Mouse (Mus musculus): ENCODE measurements around the gene Chrne. TPM values are rescaled to one million over a fixed set of nuclear protein-coding genes. Genes with fewer than 3 reads are reported as not detected.

Chrne gene
- polyA plus RNA-seq, 1 experiment from 2014 or later: not detected

DNA sequence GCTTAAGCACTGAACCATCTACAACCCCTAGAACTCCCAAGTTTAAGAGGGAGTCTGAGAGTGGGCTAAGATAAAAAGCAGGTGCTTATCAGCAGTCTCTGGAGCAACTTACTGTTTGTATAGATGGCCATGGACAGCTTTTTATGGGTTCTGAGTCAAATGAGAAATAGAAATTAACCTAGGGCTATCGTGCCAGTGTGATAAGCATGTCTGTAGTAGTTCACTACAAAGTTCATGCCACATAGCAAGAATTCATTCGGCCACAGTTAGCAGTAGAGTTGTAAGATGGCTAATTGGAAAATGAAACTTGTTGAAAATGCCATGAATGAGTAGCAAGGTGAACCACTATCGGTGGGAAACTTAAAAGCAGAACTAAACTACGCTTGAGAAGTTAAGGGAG, 29.5 kb upstream of the Chrne start:
- H3K4me3 ChIP-seq (ENCODE audit: low read depth, low read length): peak overlapping the region; percentile 70
- H3K27ac ChIP-seq (ENCODE audit: low read length): no peak overlapping the region
- ATAC-seq: no peak
- H3K36me3 ChIP-seq (ENCODE audit: insufficient read depth, low read length): peaks cover 42% of the 10 kb centered on the region
- H3K4me2 ChIP-seq (replicated peaks; ENCODE audit: low read depth, low read length): peak overlapping the region; percentile 96
- H3K4me1 ChIP-seq (ENCODE audit: insufficient read depth, low read depth, low read length): peaks cover 25% of the 10 kb centered on the region; the same call in 1 of the 2 replicates
- no peak for DNase-seq (ENCODE audit: low spot score)
- no peaks in the 10 kb centered on the region for H3K9me3 ChIP-seq (ENCODE audit: low read length)
- no peaks in the 10 kb centered on the region for H3K27me3 ChIP-seq (replicated peaks; ENCODE audit: insufficient read depth, low read length)
- 70% methylated on average over 4 of the region's 4 CpGs for WGBS
- peak overlapping the region; percentile 92; the same call in 1 of the 2 replicates for H3K9ac ChIP-seq (replicated peaks; ENCODE audit: low read depth)
- no peak for TF ChIP-seq EP300 (IDR thresholded peaks at IDR 0.05)
- no peak for TF ChIP-seq CTCF (IDR thresholded peaks at IDR 0.05)

DNA sequence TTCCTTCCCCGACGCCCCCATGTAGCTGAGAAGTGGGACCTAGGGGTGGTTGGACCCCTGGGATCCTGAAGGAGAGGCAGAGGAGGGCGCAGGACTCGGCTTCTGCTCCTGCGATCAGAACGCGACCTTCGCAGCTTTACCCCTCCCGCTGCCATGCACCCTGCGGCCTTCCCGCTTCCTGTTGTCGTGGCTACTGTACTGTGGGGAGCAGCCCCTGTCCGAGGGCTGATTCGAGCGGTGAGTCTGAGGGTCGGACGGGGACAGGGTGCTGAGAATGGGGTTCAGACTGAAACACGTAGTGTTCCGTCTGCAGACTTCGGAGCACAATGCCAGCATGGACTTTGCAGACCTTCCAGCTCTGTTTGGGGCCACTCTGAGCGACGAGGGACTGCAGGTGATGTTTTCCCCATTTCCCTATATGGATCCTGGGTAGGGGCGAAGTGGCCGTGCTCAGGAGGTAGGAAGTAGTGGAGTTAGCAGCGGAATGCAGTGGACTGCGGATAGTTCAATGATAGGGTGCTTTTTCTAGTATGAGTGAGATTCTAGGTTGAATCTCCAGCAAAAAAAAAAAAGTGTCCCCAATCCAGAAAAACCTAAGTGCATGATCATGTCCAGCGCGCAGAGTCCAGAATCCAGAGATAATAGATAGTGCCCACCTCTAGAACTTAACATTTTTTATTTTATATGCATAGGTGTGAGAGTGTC, 28.9 kb upstream of the Chrne start:
- H3K4me1 ChIP-seq (ENCODE audit: insufficient read depth, low read depth, low read length): peaks cover 25% of the 10 kb centered on the region; the same call in 1 of the 2 replicates
- DNase-seq (ENCODE audit: low spot score): peak; percentile 23

DNA sequence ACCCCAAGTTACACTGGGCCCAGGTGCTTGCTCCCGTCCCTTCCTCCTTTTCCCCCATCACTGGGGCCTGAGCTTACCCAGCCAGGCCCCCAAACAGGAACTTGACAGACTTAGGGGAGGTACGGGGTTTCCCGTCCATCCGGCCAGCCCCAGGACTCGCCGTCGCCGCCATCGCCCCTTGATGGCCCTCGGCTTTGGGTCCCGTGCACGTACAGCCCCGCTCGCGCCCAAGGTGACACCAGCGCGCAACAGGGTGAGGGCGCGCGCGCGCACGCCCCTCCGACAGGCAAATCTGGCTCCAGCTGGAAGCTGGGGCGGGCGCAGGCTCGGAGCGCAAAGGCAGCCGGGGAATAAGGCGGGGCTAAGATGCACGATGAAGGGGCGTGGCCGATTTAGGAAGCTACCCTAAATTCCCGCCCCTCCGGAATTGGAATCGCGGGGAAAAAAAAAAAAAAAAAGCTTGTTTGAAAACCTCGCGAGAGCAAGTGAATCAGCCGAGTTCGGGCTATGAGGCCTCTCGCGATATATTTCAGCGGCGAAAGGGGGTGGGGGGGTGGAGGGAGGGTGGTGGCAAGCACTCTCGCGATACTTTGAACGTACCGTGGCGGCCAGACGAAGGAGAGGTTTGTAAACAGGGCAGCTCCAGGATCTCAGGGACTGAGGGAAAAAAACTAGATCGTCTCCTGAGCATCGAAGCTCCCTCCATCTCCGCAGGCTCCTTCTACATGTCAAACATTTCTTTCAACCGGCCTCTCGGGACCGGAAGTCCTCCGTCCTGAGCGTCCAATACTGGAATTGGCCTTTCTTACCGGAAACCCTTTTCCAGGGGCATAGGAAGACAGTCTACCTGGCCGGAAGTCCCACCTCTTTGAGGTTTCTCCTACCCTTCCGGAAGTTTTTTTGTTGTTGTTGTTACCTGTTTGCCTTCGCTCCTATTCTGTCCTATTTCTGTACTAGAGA, 28.0 kb upstream of the Chrne start, which contains the start of the genes Rnf167 and Slc25a11:
Rnf167 (plus strand) TSS at position 545 of the 960 bp plus-strand sequence.
Slc25a11 (minus strand) TSS at position 789 of the 960 bp plus-strand sequence.
- Histone ChIP-seq H3K27me3 (replicated peaks; ENCODE audit: insufficient read depth, low read length) (no peaks in the 10 kb centered on the region), H3K4me3 (ENCODE audit: low read depth, low read length) (peak within 1 kb of the TSS; percentile 70), H3K27ac (ENCODE audit: low read length) (peak within 1 kb of the TSS; percentile 97), H3K9ac (replicated peaks; ENCODE audit: low read depth) (peak within 1 kb of the TSS; percentile 92), H3K36me3 (ENCODE audit: insufficient read depth, low read length) (peaks cover 43% of the 10 kb centered on the region), H3K4me2 (replicated peaks; ENCODE audit: low read depth, low read length) (peak within 1 kb of the TSS; percentile 96), H3K4me1 (ENCODE audit: insufficient read depth, low read depth, low read length) (peaks cover 19% of the 10 kb centered on the region; the same call in 1 of the 2 replicates), H3K9me3 (ENCODE audit: low read length) (no peaks in the 10 kb centered on the region)
- TF ChIP-seq CTCF (IDR thresholded peaks at IDR 0.05) (peak; percentile 44), EP300 (IDR thresholded peaks at IDR 0.05) (peak; percentile 90)
- WGBS: under 1% methylated on average over 63 of the region's 63 CpGs
- DNase-seq (ENCODE audit: low spot score): peak; percentile 100
- peak; percentile 92 for ATAC-seq

More for the DNA sequence above, 28.9 kb upstream of the Chrne start:
- Histone ChIP-seq H3K27me3 (replicated peaks; ENCODE audit: insufficient read depth, low read length) (no peaks in the 10 kb centered on the region), H3K9me3 (ENCODE audit: low read length) (no peaks in the 10 kb centered on the region), H3K4me3 (ENCODE audit: low read depth, low read length) (peak overlapping the region; percentile 70), H3K36me3 (ENCODE audit: insufficient read depth, low read length) (peaks cover 43% of the 10 kb centered on the region), H3K9ac (replicated peaks; ENCODE audit: low read depth) (peak overlapping the region; percentile 92), H3K27ac (ENCODE audit: low read length) (peak overlapping the region; percentile 97), H3K4me2 (replicated peaks; ENCODE audit: low read depth, low read length) (peak overlapping the region; percentile 96)
- 2% methylated on average over 28 of the region's 28 CpGs for WGBS
- no peak for TF ChIP-seq EP300 (IDR thresholded peaks at IDR 0.05)
- TF ChIP-seq CTCF (IDR thresholded peaks at IDR 0.05): no peak
- ATAC-seq: 0 out of 2 replicates have a peak, but pooled peaks have one; percentile 4

DNA sequence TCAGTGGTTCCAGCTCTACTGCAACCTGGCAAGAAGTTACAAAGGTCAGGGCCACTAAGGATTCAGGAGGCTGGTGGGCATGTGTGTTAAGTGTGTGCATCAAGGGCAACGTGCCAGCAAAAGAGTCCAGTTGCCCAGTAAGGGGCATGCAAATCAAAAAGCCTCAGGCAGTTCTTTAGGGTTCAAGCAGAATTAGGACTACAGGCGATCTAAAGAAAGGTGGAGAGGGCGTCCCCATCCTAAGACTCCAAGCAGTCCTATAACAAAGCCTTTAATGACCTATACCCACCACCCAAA, 27.2 kb upstream of the Chrne start:
- TF ChIP-seq CTCF (IDR thresholded peaks at IDR 0.05): no peak
- no peak for TF ChIP-seq EP300 (IDR thresholded peaks at IDR 0.05)
- peak; percentile 31 for DNase-seq (ENCODE audit: low spot score)
- Histone ChIP-seq H3K4me2 (replicated peaks; ENCODE audit: low read depth, low read length) (peak overlapping the region; percentile 81), H3K9ac (replicated peaks; ENCODE audit: low read depth) (peak overlapping the region; percentile 76), H3K4me1 (ENCODE audit: insufficient read depth, low read depth, low read length) (peaks cover 14% of the 10 kb centered on the region; the same call in 1 of the 2 replicates), H3K27me3 (replicated peaks; ENCODE audit: insufficient read depth, low read length) (no peaks in the 10 kb centered on the region), H3K4me3 (ENCODE audit: low read depth, low read length) (peak overlapping the region; percentile 68), H3K36me3 (ENCODE audit: insufficient read depth, low read length) (peaks cover 38% of the 10 kb centered on the region), H3K9me3 (ENCODE audit: low read length) (no peaks in the 10 kb centered on the region), H3K27ac (ENCODE audit: low read length) (peak overlapping the region; percentile 91)
- WGBS: 33% methylated on average over 3 of the region's 3 CpGs
- ATAC-seq: no peak

DNA sequence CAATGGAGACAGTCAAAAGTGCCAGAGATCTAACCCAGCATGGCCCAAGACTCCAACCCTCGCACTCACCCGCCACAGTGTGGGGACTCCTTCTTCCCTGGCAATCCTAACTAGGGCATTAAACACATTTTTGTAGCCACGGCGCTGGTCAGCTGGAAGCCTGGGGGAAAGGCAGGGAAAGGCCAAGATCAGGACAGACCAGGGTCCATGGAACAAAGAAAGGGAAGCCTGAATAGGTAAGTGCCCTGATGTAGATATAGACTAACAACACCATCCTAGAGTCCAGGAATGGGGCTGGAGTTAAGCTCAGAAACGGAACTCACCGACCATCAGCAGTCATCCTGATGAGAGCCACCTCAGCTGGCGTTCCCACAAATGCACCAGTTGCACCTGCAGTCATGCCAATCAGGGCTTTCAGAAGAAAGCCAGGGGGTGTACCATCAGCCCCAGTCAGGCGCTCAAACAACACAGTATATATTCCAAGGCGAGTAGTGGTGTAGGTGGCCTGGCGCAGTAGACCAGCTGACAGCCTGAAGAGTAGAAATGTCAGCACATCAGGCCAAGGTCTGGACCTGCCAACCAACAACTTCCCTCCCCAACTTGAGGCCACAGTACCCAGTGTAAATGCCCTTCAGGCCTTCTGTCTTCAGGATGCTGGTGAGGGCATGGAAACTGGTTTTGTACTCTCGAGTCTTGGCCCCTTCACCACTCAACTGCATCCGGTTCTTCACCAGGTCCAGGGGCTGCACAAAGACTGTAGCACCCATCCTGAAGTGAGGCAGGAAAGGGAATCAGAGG, 26.6 kb upstream of the Chrne start:
- H3K36me3 ChIP-seq (ENCODE audit: insufficient read depth, low read length): peaks cover 32% of the 10 kb centered on the region

More for the DNA sequence above, 26.6 kb upstream of the Chrne start:
- peak overlapping the region; percentile 76; the same call in 1 of the 2 replicates for H3K9ac ChIP-seq (replicated peaks; ENCODE audit: low read depth)
- peak overlapping the region; percentile 68; the same call in 1 of the 2 replicates for H3K4me3 ChIP-seq (ENCODE audit: low read depth, low read length)
- peaks cover 14% of the 10 kb centered on the region; the same call in 1 of the 2 replicates for H3K4me1 ChIP-seq (ENCODE audit: insufficient read depth, low read depth, low read length)
- 87% methylated on average over 12 of the region's 12 CpGs for WGBS
- H3K9me3 ChIP-seq (ENCODE audit: low read length): no peaks in the 10 kb centered on the region
- H3K27me3 ChIP-seq (replicated peaks; ENCODE audit: insufficient read depth, low read length): no peaks in the 10 kb centered on the region
- H3K4me2 ChIP-seq (replicated peaks; ENCODE audit: low read depth, low read length): peak overlapping the region; percentile 81
- peak overlapping the region; percentile 91; the same call in 1 of the 2 replicates for H3K27ac ChIP-seq (ENCODE audit: low read length)
- no peak for TF ChIP-seq CTCF (IDR thresholded peaks at IDR 0.05)
- no peak for TF ChIP-seq EP300 (IDR thresholded peaks at IDR 0.05)
- no peak for DNase-seq (ENCODE audit: low spot score)
- ATAC-seq: no peak
